Mouse (Mus musculus) CH12.LX (cell line): ENCODE measurements around the gene Atp6v0b.

Source experiments
- CTCF ChIP-seq, 2 experiments: IDR thresholded peaks in 1 of 2; conservative IDR thresholded peaks in 1 of 2; 2 replicates each; pipeline ENCODE4 v1.5.1; 2011 to 2012; ENCODE audit warnings: low read depth in 2 of 2, low read length in 2 of 2, improper control_type of control experiment in 1 of 2, inconsistent platforms in 1 of 2, mild to moderate bottlenecking in 1 of 2, moderate library complexity in 1 of 2
- EP300 ChIP-seq: IDR thresholded peaks from 2 replicates; pipeline ENCODE4 v1.6.1; 2011; ENCODE audit warnings: low read length, improper control_type of control experiment
- POLR2A ChIP-seq: IDR thresholded peaks from 2 replicates; pipeline ENCODE4 v1.6.1; 2011; ENCODE audit warnings: low read depth, mild to moderate bottlenecking, improper control_type of control experiment, low read length
- SMC3 ChIP-seq: IDR thresholded peaks from 2 replicates; pipeline ENCODE4 v1.6.1; 2011; ENCODE audit warnings: low read depth, low read length, improper control_type of control experiment

- TF ChIP-seq CTCF (conservative IDR thresholded peaks at IDR 0.05 in 1 of 2, IDR thresholded peaks at IDR 0.05 in 1 of 2; ENCODE audit: low read depth in 2 of 2, low read length in 2 of 2) = no peak
- TF ChIP-seq SMC3 = no peak
- no peak for TF ChIP-seq EP300
- TF ChIP-seq POLR2A = no peak
These were observed 40.1 kb downstream of the Atp6v0b start for GRCm38 (mm10) chr4:117847011-117847410.
